Mouse (Mus musculus): ENCODE data around the gene Zfp108.

Zfp108 gene

DNA sequence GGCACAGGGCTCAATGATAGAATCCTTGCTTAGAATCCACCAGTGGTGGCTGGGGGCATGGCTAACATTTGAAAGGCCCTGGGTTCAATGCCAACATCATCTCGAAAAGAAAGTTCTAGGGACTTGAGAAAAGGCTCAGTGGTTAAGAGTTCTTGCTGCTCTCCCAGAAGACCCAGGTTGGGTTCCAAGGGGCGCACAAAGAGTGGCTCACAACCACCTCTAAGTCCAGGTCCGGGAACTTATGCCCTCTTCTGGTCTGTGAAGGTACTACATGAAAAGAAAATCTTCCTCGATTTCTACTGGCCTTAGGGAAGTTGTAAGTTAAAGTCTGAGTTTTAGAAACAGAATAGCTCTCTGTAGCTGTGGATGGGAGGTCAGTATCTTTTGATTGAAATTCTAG lies 31.5 kb downstream of the Zfp108 start:
- peak; percentile 27 for DNase-seq (ENCODE audit: low read depth)

DNA sequence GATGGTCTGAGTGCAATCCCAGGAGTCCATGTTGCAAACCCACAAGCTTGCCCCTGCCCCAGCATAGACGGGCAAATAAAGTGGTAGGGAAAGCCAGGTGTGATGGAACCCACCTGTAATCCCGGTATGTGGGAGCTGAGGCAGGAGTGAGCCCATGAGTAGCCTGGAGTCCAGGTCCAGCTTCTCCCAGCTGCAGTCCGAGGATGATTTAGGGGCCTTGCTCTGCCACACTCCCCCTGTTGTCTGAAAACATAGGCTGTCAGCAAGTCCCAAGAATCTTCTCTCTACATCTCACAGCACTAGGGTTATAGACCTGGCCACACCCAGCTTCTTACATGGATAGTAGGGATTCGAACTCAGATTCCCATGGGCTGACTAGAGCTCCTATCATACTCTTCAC lies 32.3 kb downstream of the Zfp108 start:
- no peak for DNase-seq (ENCODE audit: low read depth)

DNA sequence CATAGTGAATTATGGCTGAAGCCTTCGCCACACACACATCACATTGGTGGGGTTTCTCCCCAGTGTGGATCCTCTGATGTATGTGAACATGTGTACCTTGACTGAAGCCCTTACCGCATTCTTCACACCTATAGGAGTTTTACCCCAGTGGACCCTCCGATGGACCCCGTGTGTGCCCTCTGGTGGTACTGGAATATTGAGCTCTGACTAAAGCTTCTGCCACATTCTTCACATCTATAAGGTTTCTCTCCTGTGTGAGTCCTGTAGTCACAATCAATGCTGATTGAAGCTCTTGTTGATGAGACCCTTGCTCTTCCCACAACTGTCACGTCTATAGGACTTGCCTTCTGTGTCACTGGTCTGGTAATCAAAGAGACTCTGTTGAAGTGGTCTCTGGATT lies 33.1 kb downstream of the Zfp108 start:
- DNase-seq (ENCODE audit: low read depth) = no peak

DNA sequence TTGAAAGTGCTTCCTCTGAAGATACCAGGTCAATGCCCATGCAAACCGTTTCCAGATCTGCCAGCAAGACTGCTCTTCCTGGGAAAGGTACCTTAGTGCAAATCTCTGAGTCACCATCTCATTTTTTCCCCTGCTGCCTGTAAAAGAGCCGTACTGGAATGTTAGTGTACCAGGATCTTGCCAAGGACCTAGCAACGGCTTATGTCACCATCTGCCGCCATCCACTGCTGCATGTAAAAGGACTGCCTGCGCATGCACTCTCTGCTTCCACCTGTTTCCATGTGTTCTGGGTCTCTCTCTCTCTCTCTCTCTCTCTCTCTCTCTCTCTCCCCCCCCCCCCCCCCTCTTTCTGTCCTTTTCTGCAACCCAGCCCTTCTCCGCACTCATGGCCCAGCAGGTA lies 33.9 kb downstream of the Zfp108 start:
- no peak for DNase-seq (ENCODE audit: low read depth)

DNA sequence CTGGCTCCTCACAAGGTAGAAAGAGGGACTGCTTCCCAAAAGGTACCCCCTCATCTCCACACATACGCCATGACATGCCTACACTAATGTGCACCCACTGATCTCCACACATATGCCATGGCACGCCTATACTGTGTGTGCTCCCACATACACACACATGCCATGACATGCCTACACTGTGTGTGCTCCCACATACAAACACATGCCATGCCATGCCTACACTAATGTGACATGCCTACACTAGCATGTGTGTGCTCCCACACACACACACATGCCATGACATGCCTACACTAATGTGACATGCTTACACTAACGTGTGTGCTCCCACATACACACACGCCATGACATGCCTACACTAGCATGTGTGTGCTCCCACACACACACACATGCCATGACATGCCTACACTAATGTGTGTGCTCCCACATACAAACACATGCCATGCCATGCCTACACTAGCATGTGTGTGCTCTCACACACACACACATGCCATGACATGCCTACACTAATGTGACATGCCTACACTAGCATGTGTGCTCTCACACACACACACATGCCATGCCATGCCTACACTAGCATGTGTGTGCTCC lies 35.6 kb downstream of the Zfp108 start:
- DNase-seq (ENCODE audit: low read depth) = no peak

DNA sequence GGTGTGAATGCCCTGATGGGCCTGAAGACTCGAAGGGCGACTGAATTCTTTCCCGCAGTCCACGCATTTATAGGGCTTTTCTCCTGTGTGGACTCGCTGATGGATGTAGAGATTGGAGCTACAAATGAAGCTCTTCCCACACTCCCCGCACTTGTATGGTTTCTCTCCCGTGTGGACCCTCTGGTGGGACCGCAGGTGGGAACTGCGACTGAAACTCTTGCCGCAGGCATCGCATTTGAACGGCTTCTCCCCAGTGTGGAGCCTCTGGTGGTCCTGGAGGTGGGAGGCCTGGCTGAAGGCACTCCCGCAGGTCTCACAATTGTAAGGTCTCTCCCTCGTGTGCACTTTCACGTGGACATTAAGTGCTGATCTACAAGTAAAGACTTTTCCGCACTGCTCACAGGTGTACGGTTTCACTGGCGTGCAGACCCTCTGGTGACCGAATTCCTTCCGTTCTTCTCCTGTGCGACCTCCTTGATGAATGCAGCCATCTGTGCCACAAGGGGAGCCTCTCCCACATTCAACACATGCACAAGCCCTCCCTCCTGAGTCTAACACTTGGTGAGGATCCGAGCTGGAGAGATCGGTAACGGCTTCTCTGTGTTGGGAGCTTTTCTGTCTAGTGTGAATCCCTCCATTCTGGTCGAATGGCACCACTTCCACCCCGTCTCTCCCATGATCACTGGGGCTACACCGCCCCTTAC lies 36.9 kb downstream of the Zfp108 start:
- DNase-seq (ENCODE audit: low read depth) = no peak

DNA sequence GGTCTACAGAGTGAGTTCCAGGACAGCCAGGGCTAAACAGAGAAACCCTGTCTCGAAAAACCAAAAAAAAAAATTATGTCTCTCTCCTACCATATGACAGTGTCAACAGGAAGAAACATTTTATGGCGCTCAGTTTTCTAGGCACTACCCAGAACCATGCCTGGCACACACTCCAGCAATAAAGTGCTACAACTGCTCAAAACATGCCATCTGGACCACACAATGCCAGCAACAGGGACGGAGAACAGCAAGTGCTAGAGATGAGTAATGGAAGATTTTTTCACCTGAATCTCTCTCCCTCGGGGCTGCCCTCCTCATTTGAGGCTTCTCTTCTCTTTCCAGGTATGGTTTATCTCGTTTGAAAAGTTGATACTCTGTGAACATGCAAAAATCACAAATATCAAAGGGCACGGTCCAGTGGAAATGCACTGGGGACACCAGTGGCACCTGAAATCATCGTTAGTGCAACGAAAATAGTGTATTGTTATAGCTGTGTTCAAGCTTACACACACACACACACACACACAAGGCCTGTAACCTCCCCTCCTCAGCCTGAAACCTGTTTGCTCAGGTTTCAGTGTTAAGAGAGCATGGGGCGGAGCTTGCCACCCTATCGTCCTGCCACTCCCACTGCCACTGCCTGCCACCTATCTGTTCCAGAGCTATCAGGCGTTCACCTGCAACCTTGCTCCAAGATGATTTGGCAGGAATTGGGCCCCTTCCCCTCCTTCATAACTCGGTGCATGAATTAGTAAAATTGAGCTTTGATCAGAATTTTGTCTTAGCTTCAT lies 38.7 kb downstream of the Zfp108 start:
- DNase-seq (ENCODE audit: low read depth) = no peak

DNA sequence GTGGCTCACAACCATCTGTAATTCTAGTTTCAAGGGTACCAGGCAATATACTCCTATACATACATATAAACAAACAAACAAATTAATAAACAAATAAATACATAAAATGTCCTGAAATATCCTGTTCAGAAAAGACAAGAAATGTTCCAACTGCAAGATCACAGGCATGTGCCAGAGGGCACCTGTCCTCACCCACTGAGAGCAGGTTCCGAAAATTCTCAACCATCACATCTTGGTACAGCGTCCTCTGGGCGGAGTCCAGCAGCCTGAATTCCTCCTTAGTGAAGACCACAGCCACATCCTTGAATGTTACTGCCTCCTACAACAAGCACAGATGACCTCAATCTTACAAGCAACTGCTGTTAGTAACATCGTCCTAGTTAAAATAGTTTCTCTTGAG lies 40.2 kb downstream of the Zfp108 start:
- DNase-seq (ENCODE audit: low read depth) = no peak

DNA sequence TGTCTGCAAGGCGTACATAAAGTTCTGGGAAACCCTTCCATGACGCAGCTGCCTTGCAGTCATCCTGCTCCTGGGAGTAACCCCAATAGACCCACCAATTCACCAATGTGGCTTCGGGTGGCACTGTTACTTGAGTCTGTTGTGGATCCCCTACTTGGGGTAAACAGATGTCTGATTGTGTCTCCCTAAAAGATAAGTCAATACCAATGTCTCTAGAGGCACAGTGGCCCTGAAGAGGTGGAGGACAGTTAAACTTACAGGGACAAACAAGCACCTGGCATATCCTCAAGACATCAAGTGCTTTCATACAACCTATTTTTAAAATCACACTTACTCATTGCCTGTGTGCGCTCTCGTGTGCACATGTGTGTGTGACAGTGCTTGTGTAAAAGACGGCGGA lies 40.8 kb downstream of the Zfp108 start:
- DNase-seq (ENCODE audit: low read depth) = no peak

DNA sequence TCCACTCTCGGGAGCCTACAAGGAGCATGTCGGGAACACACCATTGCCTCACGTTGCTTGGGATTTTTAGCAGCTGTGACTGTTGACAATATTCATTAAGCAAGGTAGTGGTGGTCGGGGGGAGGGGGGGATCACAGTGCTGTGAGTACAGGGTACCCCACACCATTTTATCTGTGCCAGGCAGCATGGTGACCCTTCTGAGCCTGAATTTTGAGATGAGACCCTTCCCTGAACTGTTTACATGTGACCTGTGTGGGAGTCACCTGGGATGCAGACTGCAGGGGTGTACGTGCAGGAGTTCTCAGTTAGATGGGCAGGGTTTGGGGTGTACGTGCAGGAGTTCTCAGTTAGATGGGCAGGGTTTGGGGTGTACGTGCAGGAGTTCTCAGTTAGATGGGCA lies 41.8 kb downstream of the Zfp108 start:
- no peak for DNase-seq (ENCODE audit: low read depth)

DNA sequence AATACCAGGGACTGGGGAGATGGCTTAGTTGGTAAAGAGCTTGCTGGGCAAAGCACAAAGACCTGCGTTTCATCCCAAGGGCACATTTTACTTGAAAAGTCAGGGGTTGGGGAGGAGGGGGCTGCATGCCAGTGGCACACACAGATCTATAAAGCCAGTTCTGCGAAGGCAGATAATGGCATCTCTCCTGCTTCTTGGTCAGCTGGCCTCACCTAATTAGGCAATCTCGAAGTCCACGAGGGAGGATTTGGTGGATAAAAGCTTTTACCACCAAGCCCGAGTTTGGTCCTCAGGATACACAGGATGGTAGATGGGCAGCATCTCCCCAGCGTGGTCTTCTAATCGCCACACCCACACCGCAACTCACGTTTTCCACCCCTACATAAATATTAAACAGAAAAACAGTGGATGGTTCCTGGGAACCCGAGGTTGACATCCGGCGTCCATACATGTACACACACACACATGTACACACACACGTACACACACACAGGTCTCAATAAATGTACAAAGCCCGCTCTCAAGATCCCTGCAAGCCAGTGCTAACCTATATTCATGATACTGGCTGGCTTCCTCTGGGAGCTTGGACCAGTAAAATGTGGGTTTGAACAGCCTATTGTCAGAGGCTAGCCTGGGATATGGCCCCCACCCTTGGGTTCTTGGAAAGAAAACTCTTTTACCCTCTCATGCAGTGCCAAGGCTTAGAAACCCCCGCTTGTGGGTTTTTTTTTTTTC lies 42.9 kb downstream of the Zfp108 start:
- no peak for DNase-seq (ENCODE audit: low read depth)

DNA sequence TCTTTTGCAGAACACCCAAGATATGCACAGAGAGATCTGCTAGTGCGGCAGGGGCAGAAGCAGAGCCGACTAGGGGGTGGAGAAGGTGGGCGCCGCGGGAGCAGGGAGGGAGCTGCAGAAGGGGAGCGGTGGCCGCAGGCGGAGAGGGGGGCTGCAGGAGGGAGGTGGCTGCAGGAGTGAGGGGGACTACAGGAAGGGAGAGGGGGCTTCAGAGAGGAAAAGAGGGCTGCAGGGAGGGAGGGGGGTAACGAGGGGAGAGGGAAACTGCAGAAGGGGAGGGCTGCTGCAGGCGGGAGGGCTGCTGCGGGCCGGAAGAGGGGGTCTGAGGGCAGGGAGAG lies 44.0 kb downstream of the Zfp108 start:
- no peak for DNase-seq (ENCODE audit: low read depth)

DNA sequence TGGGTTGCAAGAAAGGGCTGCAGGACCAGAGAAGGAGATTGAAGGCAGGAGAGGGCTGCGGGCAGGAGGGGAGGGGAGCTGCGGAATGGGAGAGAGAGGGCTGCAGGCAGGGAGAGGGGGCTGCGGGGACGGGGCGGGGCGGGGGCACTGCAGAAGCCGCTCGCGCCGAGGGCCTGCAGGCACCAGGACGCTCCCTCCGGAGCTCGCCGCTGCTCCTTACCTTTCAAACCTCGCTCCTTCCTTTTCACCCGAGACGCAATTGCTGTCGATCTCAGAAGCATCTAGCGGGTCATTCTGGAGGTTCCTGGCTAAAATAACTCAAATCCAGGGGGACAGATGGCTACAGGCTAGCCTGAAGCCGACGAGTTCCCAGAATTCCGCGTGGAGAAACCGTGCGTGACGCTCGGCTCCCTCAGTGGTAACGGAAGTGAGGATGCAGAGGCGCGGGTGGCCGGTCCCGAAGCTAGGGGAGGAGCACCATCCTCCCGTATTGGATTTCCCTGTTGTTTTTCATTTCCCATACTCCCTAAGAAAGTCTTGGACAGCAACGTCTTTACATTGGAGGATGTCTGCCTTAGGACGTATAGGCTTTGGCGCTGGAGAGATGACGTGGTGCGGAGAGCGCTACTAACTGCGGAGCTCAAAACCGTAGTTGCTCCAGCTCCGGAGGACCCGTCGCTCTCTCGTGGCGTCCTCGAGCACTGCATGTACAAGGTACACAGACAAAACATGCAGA lies 44.5 kb downstream of the Zfp108 start:
- peak; percentile 94 for DNase-seq (ENCODE audit: low read depth)

DNA sequence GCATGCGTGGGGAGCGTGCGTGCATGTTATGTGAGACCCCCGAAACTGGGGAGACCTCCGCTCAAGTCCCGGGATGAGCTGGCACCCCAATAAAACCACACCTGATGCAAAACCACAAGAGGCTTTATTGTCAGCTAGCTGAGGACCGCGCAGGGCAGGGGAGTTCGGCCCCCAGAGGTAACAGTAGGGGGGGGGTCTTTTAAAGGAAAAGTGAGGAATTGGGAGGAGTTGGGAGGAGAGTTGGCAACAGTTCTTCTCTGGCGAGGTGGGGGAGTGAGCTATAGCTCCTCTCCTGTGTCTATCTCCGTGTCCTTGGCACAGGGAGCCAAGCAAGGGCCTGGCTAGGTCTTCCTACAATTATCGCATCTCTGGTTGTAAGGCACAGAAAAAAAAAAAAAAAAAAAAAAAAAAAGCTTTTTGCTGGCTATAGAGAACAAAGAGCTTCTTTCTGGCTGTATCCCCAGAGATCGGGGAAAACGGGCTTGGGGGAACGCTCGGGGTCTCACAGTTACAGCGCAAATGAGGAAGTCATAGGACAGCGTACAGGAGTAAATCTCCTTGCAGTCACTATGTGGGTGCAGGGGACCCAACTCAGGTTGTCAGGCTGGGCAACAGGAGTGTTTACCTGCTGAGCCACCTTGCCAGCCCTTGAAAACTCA lies 45.4 kb downstream of the Zfp108 start:
- peak; percentile 36 for DNase-seq (ENCODE audit: low read depth)

DNA sequence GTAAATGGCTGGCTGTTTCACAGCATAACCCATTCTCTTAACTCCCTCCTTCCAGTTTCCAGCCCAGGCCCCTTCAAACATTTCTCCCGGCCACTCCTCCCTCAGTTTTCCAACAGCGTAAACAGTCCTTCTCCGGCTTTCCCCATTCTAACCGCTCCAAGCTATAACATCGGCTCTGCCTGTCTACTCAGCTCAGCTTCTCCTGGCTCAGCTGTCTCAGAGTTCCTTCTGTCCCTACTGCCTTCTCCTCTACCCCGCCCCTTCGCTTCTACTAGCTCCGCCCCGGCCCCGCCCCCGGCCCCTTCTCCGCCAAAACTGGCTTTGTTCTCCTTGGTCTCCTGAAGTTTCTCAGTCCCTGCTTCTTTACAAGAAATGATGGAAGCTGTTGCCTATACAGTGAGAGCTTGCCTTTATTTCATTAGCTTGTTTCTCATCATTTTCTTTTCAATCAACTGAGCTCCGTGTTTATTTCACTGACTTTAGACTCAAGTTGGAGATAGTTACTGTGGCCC lies 46.2 kb downstream of the Zfp108 start, which contains the start of gene Zfp61:
Gene Zfp61 (minus strand): TSS at position 462 of the 512 bp plus-strand sequence.
- peak; percentile 87 for DNase-seq (ENCODE audit: low read depth)
